Mouse (Mus musculus): ENCODE data around the gene Anapc10.

- peak; percentile 64; the same call in 1 of the 2 replicates for TF ChIP-seq POLR2A (IDR thresholded peaks at IDR 0.05; ENCODE audit: low read depth, low read length)
- no peak for TF ChIP-seq CTCF (IDR thresholded peaks at IDR 0.05; ENCODE audit: extremely low read depth, insufficient read depth, insufficient read length, insufficient replicate concordance)
Observed at GRCm38 (mm10) chr8:79711064-79711961, at the start of gene Anapc10, which contains the start of gene Abce1.

Measured in spleen, adult 2 months (tissue).